Mouse (Mus musculus) kidney, embryonic 14.5 days (tissue): ENCODE data around the gene Cmc1. TPM values are rescaled to one million over a fixed set of nuclear protein-coding genes. Genes with fewer than 3 reads are reported as not detected.
"Not testable (repeated sequence)": the region's sequence is repeated elsewhere in the genome, so short reads cannot be mapped to it uniquely, and the experiment has no call there.

Experiments used
- ATAC-seq: fragments of 200-750 bp; cut with Nextera tagmentation; 2 replicates; pipeline ENCODE4 v1.8.0; 2017; ENCODE audit warnings: moderate number of reproducible peaks, mild to moderate bottlenecking, moderate TSS enrichment, moderate library complexity; ENCODE audit not compliant: low FRiP score, low TSS enrichment
- H3K27ac ChIP-seq: fragments of 300-500 bp; sonication (generic); 2 replicates; pipeline ENCODE4 v1.5.1; 2014; ENCODE audit warnings: low read depth, mild to moderate bottlenecking, low read length, moderate library complexity, mixed read lengths
- H3K27me3 ChIP-seq: fragments of 300-500 bp; sonication (generic); 2 replicates; pipeline ENCODE4 v1.6.1; 2014; ENCODE audit warnings: mild to moderate bottlenecking, low read length; ENCODE audit not compliant: control insufficient read depth, insufficient read depth
- H3K36me3 ChIP-seq: fragments of 300-500 bp; sonication (generic); 2 replicates; pipeline ENCODE4 v1.6.1; 2014; ENCODE audit warnings: low read length, mixed read lengths; ENCODE audit not compliant: control insufficient read depth, insufficient read depth
- H3K4me1 ChIP-seq: fragments of 300-500 bp; sonication (generic); 2 replicates; pipeline ENCODE4 v1.6.1; 2014; ENCODE audit warnings: low read length, mixed read lengths; ENCODE audit not compliant: control insufficient read depth, insufficient read depth
- H3K4me2 ChIP-seq: fragments of 300-500 bp; sonication (generic); replicated peaks from 2 replicates; pipeline ENCODE4 v1.6.1; 2014; ENCODE audit warnings: low read depth, mild to moderate bottlenecking, low read length
- H3K4me3 ChIP-seq: fragments of 300-500 bp; sonication (generic); 2 replicates; pipeline ENCODE4 v1.5.1; 2014; ENCODE audit warnings: mild to moderate bottlenecking, low read length
- H3K9ac ChIP-seq: fragments of 300-500 bp; sonication (generic); 2 replicates; pipeline ENCODE4 v1.6.1; 2014; ENCODE audit warnings: low read depth, mild to moderate bottlenecking, low read length, moderate library complexity
- H3K9me3 ChIP-seq: fragments of 300-500 bp; sonication (generic); 2 replicates; pipeline ENCODE4 v1.6.1; 2016; ENCODE audit warnings: low read length; ENCODE audit not compliant: control insufficient read depth
- WGBS: fragments of 180-500 bp; shearing (Covaris S2); extraction: QIAGEN DNeasy Blood & Tissue Kit; methylation state at CpG from one replicate; pipeline ENCODE4 v1.1.7; 2014; 5-methylcytosine and 5-hydroxymethylcytosine counted together
- polyA plus RNA-seq: library from polyadenylated mRNA; unstranded; fragments of >200 nt; fragmentation: Nextera tagmentation; extraction: Ambion mirVana; gene quantifications from 2 replicates; pipeline ENCODE4 v1.2.1, GENCODE M21; 2014

Gene Cmc1
- polyA plus RNA-seq, 1 experiment from 2014 or later: 52.6 TPM

GRCm38 (mm10) chr9:118157234-118157633, 7.3 kb upstream of the Cmc1 start:
- H3K4me3 ChIP-seq: no peak overlapping the region
- no peaks in the 10 kb centered on the region for H3K9me3 ChIP-seq
- WGBS: 95% methylated on average over 3 of the region's 3 CpGs
- no peak overlapping the region for H3K27ac ChIP-seq
- no peak overlapping the region for H3K9ac ChIP-seq
- ATAC-seq: no peak
- no peak overlapping the region for H3K4me2 ChIP-seq
- H3K36me3 ChIP-seq: no peaks in the 10 kb centered on the region
- no peaks in the 10 kb centered on the region for H3K27me3 ChIP-seq
- H3K4me1 ChIP-seq: no peaks in the 10 kb centered on the region

- 89% methylated on average over 5 of the region's 5 CpGs for WGBS
- no peak overlapping the region for H3K4me2 ChIP-seq
- H3K9me3 ChIP-seq: no peaks in the 10 kb centered on the region
- no peak overlapping the region for H3K27ac ChIP-seq
- H3K9ac ChIP-seq: no peak overlapping the region
- H3K4me3 ChIP-seq: no peak overlapping the region
- peaks cover 6% of the 10 kb centered on the region; the same call in 1 of the 2 replicates for H3K4me1 ChIP-seq
- H3K36me3 ChIP-seq: no peaks in the 10 kb centered on the region
- no peak for ATAC-seq
- H3K27me3 ChIP-seq: no peaks in the 10 kb centered on the region
These were observed 4.7 kb upstream of the Cmc1 start for GRCm38 (mm10) chr9:118154666-118155065.

GRCm38 (mm10) chr9:118151221-118151507, 1.2 kb upstream of the Cmc1 start:
- no peak overlapping the region for H3K9ac ChIP-seq
- WGBS: 95% methylated on average over 1 of the region's 1 CpGs
- no peak overlapping the region for H3K27ac ChIP-seq
- no peaks in the 10 kb centered on the region for H3K9me3 ChIP-seq
- no peak for ATAC-seq
- peak overlapping the region; percentile 41; the same call in 1 of the 2 replicates for H3K4me2 ChIP-seq
- H3K27me3 ChIP-seq: no peaks in the 10 kb centered on the region
- H3K4me1 ChIP-seq: peaks cover 14% of the 10 kb centered on the region
- no peak overlapping the region; the same call in 1 of the 2 replicates for H3K4me3 ChIP-seq
- H3K36me3 ChIP-seq: no peaks in the 10 kb centered on the region

GRCm38 (mm10) chr9:118150429-118151220, 648 bp upstream of the Cmc1 start:
- peak; percentile 57 for ATAC-seq
- peak overlapping the region; percentile 83; the same call in 1 of the 2 replicates for H3K4me3 ChIP-seq
- H3K36me3 ChIP-seq: no peaks in the 10 kb centered on the region
- H3K9me3 ChIP-seq: no peaks in the 10 kb centered on the region
- H3K9ac ChIP-seq: no peak overlapping the region; the same call in 1 of the 2 replicates
- peaks cover 14% of the 10 kb centered on the region for H3K4me1 ChIP-seq
- H3K27ac ChIP-seq: peak overlapping the region; percentile 30; the same call in 1 of the 2 replicates
- 52% methylated on average over 20 of the region's 20 CpGs for WGBS
- H3K27me3 ChIP-seq: no peaks in the 10 kb centered on the region
- peak overlapping the region; percentile 41 for H3K4me2 ChIP-seq

GRCm38 (mm10) chr9:118140356-118140755, 9.6 kb downstream of the Cmc1 start:
- not testable (repeated sequence) for H3K4me3 ChIP-seq, H3K36me3 ChIP-seq, H3K4me2 ChIP-seq, H3K9ac ChIP-seq, H3K27ac ChIP-seq, H3K9me3 ChIP-seq, ATAC-seq, H3K27me3 ChIP-seq, H3K4me1 ChIP-seq
- 87% methylated on average over 2 of the region's 3 CpGs for WGBS

- no peak overlapping the region for H3K4me2 ChIP-seq
- 61% methylated on average over 2 of the region's 2 CpGs for WGBS
- H3K4me3 ChIP-seq: no peak overlapping the region
- no peaks in the 10 kb centered on the region for H3K9me3 ChIP-seq
- no peaks in the 10 kb centered on the region for H3K36me3 ChIP-seq
- no peak overlapping the region for H3K27ac ChIP-seq
- no peaks in the 10 kb centered on the region for H3K4me1 ChIP-seq
- no peak for ATAC-seq
- no peaks in the 10 kb centered on the region for H3K27me3 ChIP-seq
- H3K9ac ChIP-seq: no peak overlapping the region
These were observed 39.6 kb downstream of the Cmc1 start for GRCm38 (mm10) chr9:118110360-118110710.

GRCm38 (mm10) chr9:118109697-118110359, 40.1 kb downstream of the Cmc1 start:
- WGBS: 82% methylated on average over 7 of the region's 7 CpGs
- H3K27me3 ChIP-seq: no peaks in the 10 kb centered on the region
- H3K9me3 ChIP-seq: no peaks in the 10 kb centered on the region
- ATAC-seq: no peak
- no peak overlapping the region for H3K4me2 ChIP-seq
- no peak overlapping the region for H3K27ac ChIP-seq
- no peaks in the 10 kb centered on the region for H3K4me1 ChIP-seq
- no peak overlapping the region for H3K9ac ChIP-seq
- no peak overlapping the region for H3K4me3 ChIP-seq
- no peaks in the 10 kb centered on the region for H3K36me3 ChIP-seq

- H3K36me3 ChIP-seq: no peaks in the 10 kb centered on the region
- no peak for ATAC-seq
- no peak overlapping the region for H3K9ac ChIP-seq
- H3K4me1 ChIP-seq: no peaks in the 10 kb centered on the region
- no peaks in the 10 kb centered on the region for H3K9me3 ChIP-seq
- H3K4me2 ChIP-seq: no peak overlapping the region
- H3K27me3 ChIP-seq: no peaks in the 10 kb centered on the region
- WGBS: 58% methylated on average over 4 of the region's 4 CpGs
- no peak overlapping the region for H3K27ac ChIP-seq
- no peak overlapping the region for H3K4me3 ChIP-seq
These were observed 41.4 kb downstream of the Cmc1 start for GRCm38 (mm10) chr9:118108527-118109011.

- no peaks in the 10 kb centered on the region for H3K36me3 ChIP-seq
- H3K4me2 ChIP-seq: no peak overlapping the region
- H3K9me3 ChIP-seq: no peaks in the 10 kb centered on the region
- no peak overlapping the region for H3K4me3 ChIP-seq
- 62% methylated on average over 2 of the region's 2 CpGs for WGBS
- no peaks in the 10 kb centered on the region for H3K27me3 ChIP-seq
- no peak for ATAC-seq
- no peak overlapping the region for H3K9ac ChIP-seq
- no peak overlapping the region for H3K27ac ChIP-seq
- no peaks in the 10 kb centered on the region for H3K4me1 ChIP-seq
These were observed 48.2 kb downstream of the Cmc1 start for GRCm38 (mm10) chr9:118101802-118102201.
